Mouse (Mus musculus) ES-Bruce4 (cell line): Measurements from ENCODE around the gene Incenp. TPM values are rescaled to one million over a fixed set of nuclear protein-coding genes. Genes with fewer than 3 reads are reported as not detected.
"Not testable (repeated sequence)": the region's sequence is repeated elsewhere in the genome, so short reads cannot be mapped to it uniquely, and the experiment has no call there.

Source experiments
- H3K27ac ChIP-seq: 2 replicates; pipeline ENCODE4 v1.5.1; 2012; ENCODE audit warnings: low read length, inconsistent platforms; ENCODE audit not compliant: insufficient read depth
- H3K27me3 ChIP-seq: 2 replicates; pipeline ENCODE4 v1.6.1; 2012; ENCODE audit warnings: mild to moderate bottlenecking, low read length, inconsistent platforms; ENCODE audit not compliant: control insufficient read depth, poor library complexity, insufficient read depth, severe bottlenecking
- H3K36me3 ChIP-seq: 2 replicates; pipeline ENCODE4 v1.6.1; 2012; ENCODE audit warnings: inconsistent platforms, mild to moderate bottlenecking, low read length, moderate library complexity; ENCODE audit not compliant: control insufficient read depth, poor library complexity, insufficient read depth, severe bottlenecking
- H3K4me1 ChIP-seq: one replicate; pipeline ENCODE4 v1.8.1; 2011; ENCODE audit warnings: low read length; ENCODE audit not compliant: control insufficient read depth, insufficient read depth
- H3K4me3 ChIP-seq: 2 replicates; pipeline ENCODE4 v1.5.1; 2011; ENCODE audit warnings: low read depth, mild to moderate bottlenecking, low read length
- H3K9ac ChIP-seq: 2 replicates; pipeline ENCODE4 v1.6.1; 2012; ENCODE audit warnings: low read depth, mild to moderate bottlenecking, inconsistent platforms; ENCODE audit not compliant: poor library complexity, severe bottlenecking
- H3K9me3 ChIP-seq: replicated peaks from 2 replicates; pipeline ENCODE4 v1.6.1; 2012; ENCODE audit warnings: mild to moderate bottlenecking, low read length, inconsistent platforms; ENCODE audit not compliant: control insufficient read depth, poor library complexity, insufficient read depth, severe bottlenecking
- CTCF ChIP-seq: IDR thresholded peaks from one replicate; pipeline ENCODE4 v1.8.1; 2011; ENCODE audit warnings: low read depth, low read length
- EP300 ChIP-seq: IDR thresholded peaks from 2 replicates; pipeline ENCODE4 v1.6.1; 2011; ENCODE audit warnings: low read depth, low read length; ENCODE audit not compliant: insufficient read depth
- POLR2A ChIP-seq: IDR thresholded peaks from one replicate; pipeline ENCODE4 v1.8.1; 2011; ENCODE audit warnings: low read length; ENCODE audit not compliant: insufficient read depth
- polyA plus RNA-seq: library from polyadenylated mRNA; stranded (reverse); fragments of >200 nt; gene quantifications from 2 replicates; pipeline ENCODE4 v1.2.4, GENCODE M21; 2011; ENCODE audit warnings: low read depth; ENCODE audit not compliant: missing spikeins, insufficient read depth, insufficient read length

The Incenp gene
- polyA plus RNA-seq, 1 experiment = 157 TPM

GRCm38 (mm10) chr19:9847262-9847661 is 52.1 kb downstream of the Incenp start, which contains the start of gene Scgb2a2:
Scgb2a2 (plus strand) TSS chr19:9847562.
- H3K4me3 ChIP-seq = no peak within 1 kb of the TSS
- H3K9me3 ChIP-seq = no peaks in the 10 kb centered on the region
- TF ChIP-seq EP300 (no peak), CTCF (no peak), POLR2A (no peak)
- no peak within 1 kb of the TSS for H3K9ac ChIP-seq
- H3K4me1 ChIP-seq = peaks cover 2% of the 10 kb centered on the region
- no peaks in the 10 kb centered on the region for H3K36me3 ChIP-seq
- H3K27ac ChIP-seq = no peak within 1 kb of the TSS
- H3K27me3 ChIP-seq = no peaks in the 10 kb centered on the region

GRCm38 (mm10) chr19:9837341-9837715 is 62.0 kb downstream of the Incenp start:
- no peak overlapping the region for H3K4me3 ChIP-seq
- no peaks in the 10 kb centered on the region for H3K27me3 ChIP-seq
- no peak overlapping the region for H3K27ac ChIP-seq
- TF ChIP-seq POLR2A = no peak
- TF ChIP-seq CTCF = no peak
- TF ChIP-seq EP300 = no peak
- H3K9me3 ChIP-seq = no peaks in the 10 kb centered on the region
- no peak overlapping the region for H3K9ac ChIP-seq
- no peaks in the 10 kb centered on the region for H3K36me3 ChIP-seq
- no peaks in the 10 kb centered on the region for H3K4me1 ChIP-seq

- H3K36me3 ChIP-seq, H3K9ac ChIP-seq, H3K9me3 ChIP-seq, H3K27ac ChIP-seq, H3K4me1 ChIP-seq, H3K27me3 ChIP-seq: not testable (repeated sequence)
- peak overlapping the region; percentile 49 for H3K4me3 ChIP-seq
These were observed 62.6 kb downstream of the Incenp start for GRCm38 (mm10) chr19:9836581-9837340.

Other genes with a start within 250 kb of the Incenp start
- not detected in 2 replicates for gene Scgb2a2, start 52.0 kb downstream of the Incenp start, polyA plus RNA-seq
- gene Fth1, start 81.0 kb upstream of the Incenp start, polyA plus RNA-seq = 606 and 634 TPM in 2 replicates
- 1.4 and 3.1 TPM in 2 replicates for gene Best1, start 102.1 kb upstream of the Incenp start, polyA plus RNA-seq
- gene Rab3il1, start 102.1 kb upstream of the Incenp start, polyA plus RNA-seq = 3.2 and 4.1 TPM in 2 replicates
- 0.81 and 3.1 TPM in 2 replicates for gene Fads3, start 142.0 kb upstream of the Incenp start, polyA plus RNA-seq
- 84.5 and 104 TPM in 2 replicates for gene Fads2, start 202.2 kb upstream of the Incenp start, polyA plus RNA-seq